Mouse (Mus musculus): ENCODE data around the gene Rab33b.

Gene Rab33b

DNA sequence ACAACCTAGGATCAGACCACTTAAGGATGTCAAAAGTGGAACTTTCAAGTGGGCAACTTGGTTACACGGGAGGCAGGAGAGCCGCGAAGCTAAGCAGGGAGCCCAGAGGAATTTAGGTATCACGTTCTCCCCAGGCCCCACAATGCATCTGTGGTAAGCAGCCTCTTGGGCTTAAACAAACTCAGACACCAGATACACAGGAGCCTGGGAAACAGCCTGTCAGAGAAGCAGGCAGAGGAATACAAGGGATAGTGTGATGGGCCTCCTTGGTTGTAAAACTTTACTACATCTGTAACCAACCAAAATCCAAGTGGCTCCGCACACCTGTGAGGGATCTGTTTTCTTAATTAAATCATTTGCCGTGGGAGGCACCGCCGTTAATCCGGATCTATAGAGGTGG lies 50.3 kb downstream of the Rab33b start:
- TF ChIP-seq GATA4 (IDR thresholded peaks at IDR 0.05; ENCODE audit: insufficient replicate concordance, low read length), result no peak

DNA sequence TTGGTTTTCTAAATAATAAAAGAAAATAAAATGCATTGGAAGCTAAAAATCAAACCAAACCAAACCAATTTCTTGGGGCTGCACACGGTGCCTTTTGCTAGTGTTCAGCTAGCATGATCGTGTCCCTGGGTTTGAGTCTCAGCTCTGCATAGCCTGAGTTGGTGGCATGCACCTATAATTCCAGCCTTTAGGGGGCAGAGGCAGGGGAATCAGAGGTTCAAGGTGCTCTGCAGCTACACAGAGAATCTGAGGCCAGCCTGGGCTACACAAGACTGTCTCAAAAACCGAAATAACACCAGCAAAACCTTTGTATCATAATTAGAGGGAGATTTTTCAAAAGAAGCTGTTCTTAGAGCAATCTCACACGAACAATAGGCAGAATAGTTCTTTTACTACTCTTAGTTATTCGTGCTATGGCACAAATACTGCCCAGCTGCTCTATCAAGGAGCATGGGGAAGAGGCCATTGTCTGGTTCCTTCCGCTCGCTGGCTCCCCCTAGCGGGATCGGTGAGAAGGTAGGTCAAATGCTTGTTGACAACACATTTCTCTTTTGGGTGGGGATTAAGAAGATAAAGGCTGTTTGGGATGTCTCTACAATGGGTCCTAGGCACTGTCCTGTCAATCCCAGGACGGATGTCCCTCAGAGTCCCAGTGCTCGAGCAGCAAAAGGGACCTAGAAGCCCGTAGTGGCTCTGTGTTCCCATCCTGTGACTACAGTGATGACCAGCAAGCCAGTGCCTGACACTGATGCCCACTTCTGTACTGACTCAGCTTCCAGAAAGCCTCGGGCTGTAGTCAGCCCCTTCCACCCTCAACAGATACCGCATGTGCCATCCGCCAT lies 56.1 kb downstream of the Rab33b start:
- no peak for TF ChIP-seq GATA4 (IDR thresholded peaks at IDR 0.05; ENCODE audit: insufficient replicate concordance, low read length)

DNA sequence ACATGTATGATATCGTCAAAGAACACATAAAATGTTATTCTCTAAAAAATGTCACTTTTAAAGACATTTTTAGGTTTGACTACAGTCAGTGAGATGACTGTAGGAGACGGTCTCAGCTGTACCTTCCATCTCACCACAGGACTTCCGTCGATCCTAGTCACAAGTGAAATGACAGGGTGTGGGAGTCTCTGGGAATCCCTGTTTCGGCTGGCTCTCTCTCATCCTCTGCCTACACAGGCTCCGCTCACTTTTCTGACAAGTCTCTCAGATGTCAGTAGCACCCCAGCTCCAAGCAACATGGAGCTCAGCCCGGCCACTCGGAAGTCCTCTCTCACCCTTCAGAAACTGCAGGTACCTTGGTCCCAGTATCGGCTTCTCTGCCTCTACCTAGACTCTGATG lies 56.9 kb downstream of the Rab33b start:
- TF ChIP-seq GATA4 (IDR thresholded peaks at IDR 0.05; ENCODE audit: insufficient replicate concordance, low read length), result no peak

DNA sequence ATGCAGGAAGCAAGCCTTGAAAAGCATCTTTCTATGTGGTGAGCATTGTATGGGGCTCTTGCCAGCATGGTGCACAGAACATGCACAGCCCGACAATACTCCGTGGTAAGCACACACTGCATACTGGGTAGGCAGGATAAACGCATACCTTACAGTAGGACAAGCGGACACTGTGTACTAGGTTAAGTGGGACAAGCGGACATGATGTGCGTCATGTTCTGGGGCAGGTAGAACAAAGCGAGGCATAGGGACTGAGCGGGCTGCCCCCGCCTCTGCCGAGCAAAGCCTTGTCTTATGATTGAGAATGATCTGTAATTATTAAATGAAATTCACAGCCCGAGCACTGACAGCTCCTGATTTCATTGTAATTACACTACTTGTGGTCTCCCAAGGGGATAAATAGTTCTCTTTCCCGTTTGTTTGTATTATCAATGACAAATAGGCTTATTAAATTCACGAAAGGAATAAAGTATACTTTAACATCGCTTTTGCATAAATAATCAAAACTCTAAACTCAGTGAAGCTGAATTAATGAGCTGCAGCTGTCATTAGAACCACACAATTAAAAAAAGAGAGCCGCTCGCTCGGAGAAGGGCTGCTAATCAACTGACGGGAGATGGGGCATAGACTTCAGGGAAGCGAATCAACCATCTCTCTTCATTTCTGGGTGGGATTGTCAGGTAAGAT lies 60.9 kb downstream of the Rab33b start:
- TF ChIP-seq GATA4 (IDR thresholded peaks at IDR 0.05; ENCODE audit: insufficient replicate concordance, low read length), result no peak

All from liver, adult (tissue).